Comparison of ENCODE assay signal across 25 mouse cellular contexts in the genomic region with DNA sequence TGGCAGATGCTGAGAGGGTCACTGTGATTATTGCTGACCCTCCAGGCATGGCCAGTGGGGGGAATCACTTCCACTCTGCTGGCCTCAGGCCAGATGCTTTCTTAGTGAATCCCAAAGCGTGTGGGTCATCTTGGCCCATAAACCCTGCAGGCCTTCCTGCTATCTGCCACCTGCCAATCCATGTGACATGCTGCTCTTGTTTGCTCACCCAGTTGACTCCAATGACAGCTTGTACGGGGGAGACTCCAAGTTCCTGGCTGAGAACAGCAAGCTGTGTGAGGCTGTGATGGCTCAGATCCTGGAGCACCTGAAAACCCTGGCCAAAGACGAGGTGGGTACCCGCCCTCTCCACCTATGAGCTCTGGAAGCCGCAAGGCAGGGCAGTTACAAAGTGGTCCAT. TPM values are rescaled to one million over a fixed set of nuclear protein-coding genes. Genes with fewer than 3 reads are reported as not detected.
A peak's percentile ranks its signal among the peaks of the same experiment; 100 is the strongest.
DNase-seq lines count a peak whose midpoint lies in the region; ATAC-seq lines count a peak whose summit lies in the region.
"Had no signal": no experiment of that assay in that cellular context is flagged by ENCODE, and none has a peak within 500 bp of the region (broad histone marks: within the 10 kb centered on the region; RNA-seq: fewer than 3 reads in every experiment).

No protein-coding gene starts in this region.

- peaks cover 13% of the 10 kb centered on the region for H3K4me1 ChIP-seq in forebrain, embryonic 13.5 days
- H3K4me1 ChIP-seq: heart, embryonic 12.5 days; kidney, embryonic 15.5 days; midbrain, embryonic 12.5 days had no signal

- H3K9me3 ChIP-seq in forebrain, embryonic 13.5 days (replicated peaks) = no peaks in the 10 kb centered on the region
- H3K9me3 ChIP-seq: G1E; heart, embryonic 12.5 days; hindbrain, embryonic 13.5 days; kidney, embryonic 15.5 days; liver, embryonic 12.5 days; midbrain, embryonic 12.5 days; neural tube, embryonic 13.5 days had no signal

- no peaks in the 10 kb centered on the region for H3K27me3 ChIP-seq in forebrain, embryonic 13.5 days
- H3K27me3 ChIP-seq: heart, embryonic 12.5 days; hindbrain, embryonic 13.5 days; kidney, embryonic 15.5 days; liver, embryonic 12.5 days; midbrain, embryonic 12.5 days; neural tube, embryonic 13.5 days had no signal

- DNase-seq in cerebellum, adult 11 months = peak; percentile 35
- no peak for DNase-seq in cerebellum, adult 8-10 months
- DNase-seq in layer of hippocampus, adult 9-11 months = peak; percentile 49
- no peak for DNase-seq in layer of hippocampus, adult 8-10 months (ENCODE audit: low spot score in 2 of 2)
- DNase-seq in cerebellum, adult 9-11 months = peak; percentile 74
- no peak for DNase-seq in left cerebral cortex, postnatal 10 days (ENCODE audit: extremely low spot score in 1 of 2, low spot score in 2 of 2)
- DNase-seq: adrenal gland, postnatal 10 days; gastrocnemius, postnatal 36 days; heart, adult 2 months; heart, postnatal 4 days; left cerebral cortex, postnatal 4 days; liver, postnatal 0 days; lung, postnatal 36 days; right cerebral cortex, postnatal 14 days; thymus, postnatal 4 days had no signal

- H3K4me2 ChIP-seq in forebrain, embryonic 13.5 days = no peak overlapping the region
- H3K4me2 ChIP-seq: heart, embryonic 12.5 days; hindbrain, embryonic 13.5 days; kidney, embryonic 15.5 days; liver, embryonic 12.5 days; midbrain, embryonic 12.5 days; neural tube, embryonic 13.5 days had no signal

- H3K4me3 ChIP-seq in forebrain, embryonic 13.5 days = no peak overlapping the region
- H3K4me3 ChIP-seq: heart, adult 2 months; heart, embryonic 12.5 days; hindbrain, embryonic 13.5 days; kidney, embryonic 15.5 days; liver, embryonic 12.5 days; midbrain, embryonic 12.5 days; neural tube, embryonic 13.5 days had no signal

- peaks cover 98% of the 10 kb centered on the region for H3K36me3 ChIP-seq in forebrain, embryonic 13.5 days (ENCODE audit: poor library complexity, severe bottlenecking)

- H3K9ac ChIP-seq in forebrain, embryonic 13.5 days = no peak overlapping the region
- H3K9ac ChIP-seq: heart, embryonic 12.5 days; hindbrain, embryonic 13.5 days; kidney, embryonic 15.5 days; liver, embryonic 12.5 days; liver, postnatal 0 days; midbrain, embryonic 12.5 days; neural tube, embryonic 13.5 days had no signal

- intact Hi-C loops in left cerebral cortex, postnatal 10 days (cut with DNase I) = no loop called here

- no peak overlapping the region for H3K27ac ChIP-seq in forebrain, embryonic 13.5 days
- H3K27ac ChIP-seq: heart, adult 2 months; hindbrain, embryonic 13.5 days; kidney, embryonic 15.5 days; liver, embryonic 12.5 days; midbrain, embryonic 12.5 days; neural tube, embryonic 13.5 days had no signal

- no peak for ATAC-seq in forebrain, embryonic 13.5 days
- ATAC-seq: forebrain, embryonic 14.5 days; intestine, embryonic 16.5 days; liver, embryonic 12.5 days; liver, postnatal 0 days had no signal

- 91% methylated on average over 5 of the region's 5 CpGs for WGBS in forebrain, embryonic 13.5 days

RNA-seq across cellular contexts. Expression of a gene that starts 17.7 kb away (rescaled TPM):
- 1 to 10 TPM; 2.8 to 5.7 (median 4.5) TPM for total RNA-seq in layer of hippocampus, adult 8-10 months (2022)
- 1 to 10 TPM; 2.8 to 3.1 TPM for total RNA-seq in left cerebral cortex, postnatal 10 days (2021)
- polyA plus RNA-seq in forebrain, embryonic 13.5 days (2015; fragmentation: Nextera tagmentation; extraction: Ambion mirVana) = 3.1 and 3.2 TPM in 2 replicates

RNA-seq across cellular contexts. Expression of a gene that starts 18.2 kb away (rescaled TPM):
- 10 to 100 TPM; 23.2 to 30.3 (median 26.3) TPM for total RNA-seq in layer of hippocampus, adult 8-10 months (2022)
- 10 to 100 TPM; 42.4 to 43.0 TPM for total RNA-seq in left cerebral cortex, postnatal 10 days (2021)
- polyA plus RNA-seq in forebrain, embryonic 13.5 days (2015; fragmentation: Nextera tagmentation; extraction: Ambion mirVana) = 123 and 133 TPM in 2 replicates

Comparison
In these comparisons a context has a peak if more than half of its experiments do, and no peak if none do; other contexts are left out.
1. DNase-seq: peak in cerebellum, adult 11 months (single experiment), layer of hippocampus, adult 9-11 months (single experiment) and cerebellum, adult 9-11 months (single experiment); none in cerebellum, adult 8-10 months (single experiment), layer of hippocampus, adult 8-10 months (0 of 2) and left cerebral cortex, postnatal 10 days (0 of 2).